Mouse (Mus musculus) left cerebral cortex, postnatal 25 days (tissue): ENCODE results near the gene N4bp3. TPM values are rescaled to one million over a fixed set of nuclear protein-coding genes. Genes with fewer than 3 reads are reported as not detected.
A peak's percentile ranks its signal among the peaks of the same experiment; 100 is the strongest.
"Not testable (repeated sequence)": the region's sequence is repeated elsewhere in the genome, so short reads cannot be mapped to it uniquely, and the experiment has no call there.

Source experiments
- DNase-seq, 2 experiments: peaks; one replicate each; pipeline ENCODE4 v3.0.0; 2022; ENCODE audit warnings: low spot score in 2 of 2, mixed read lengths in 1 of 2
- intact Hi-C: fragments of 180-260 bp; cut with DNase I; formaldehyde crosslinking; loops from one replicate; pipeline ENCODE4 v1.15.1; 2025
- total RNA-seq, 2 experiments: library from RNA; stranded (reverse); gene quantifications; 2 replicates each; pipeline ENCODE4 v1.2.3; 2021

The N4bp3 gene
- total RNA-seq, result 10 to 100 TPM in 1 of 2 experiments, 1 to 10 TPM in 1; 10.0 to 10.8 TPM

- intact Hi-C loops, result loop anchor here (1.0 kb wide), 1 partner anchor 33 kb away; no protein-coding TSS in a partner anchor
- DNase-seq, result no peak
These were observed at the start of gene N4bp3, which contains the start of gene D930048N14Rik for GRCm38 (mm10) chr11:51650691-51651515. Gene N4bp3, minus strand, starts transcription at chr11:51650842. Gene D930048N14Rik, plus strand, starts transcription at chr11:51650954.

- no peak for DNase-seq
- intact Hi-C loops, result no loop called here
These were observed 44.3 kb upstream of the N4bp3 start for GRCm38 (mm10) chr11:51694984-51695383.

GRCm38 (mm10) chr11:51690597-51690996, 40.0 kb upstream of the N4bp3 start:
- DNase-seq, intact Hi-C loops: not testable (repeated sequence)

GRCm38 (mm10) chr11:51689343-51689742, 38.7 kb upstream of the N4bp3 start:
- intact Hi-C loops, result loop anchor here (10.0 kb wide), 1 partner anchor 405 kb away; the partner anchor contains the start of gene Col23a1
- no peak for DNase-seq

GRCm38 (mm10) chr11:51688330-51689328, 38.0 kb upstream of the N4bp3 start, which contains the start of gene 0610009B22Rik:
Gene 0610009B22Rik, minus strand, starts transcription at chr11:51688874.
- peak; percentile 100 for DNase-seq
- intact Hi-C loops, result loop anchor here (10.0 kb wide), 1 partner anchor 404 kb away; the partner anchor contains the start of gene Col23a1

- intact Hi-C loops, result loop anchor here (1.0 to 10.0 kb wide), 2 partner anchors 65 to 397 kb away; partner anchors contain the start of gene Col23a1
- DNase-seq, result no peak
These were observed 31.3 kb upstream of the N4bp3 start for GRCm38 (mm10) chr11:51681976-51682374.

GRCm38 (mm10) chr11:51681324-51681975, 30.8 kb upstream of the N4bp3 start:
- intact Hi-C loops, result loop anchor here (1.0 to 10.0 kb wide), 2 partner anchors 64 to 397 kb away; partner anchors contain the start of gene Col23a1

GRCm38 (mm10) chr11:51679466-51679865, 28.8 kb upstream of the N4bp3 start:
- DNase-seq, result no peak
- intact Hi-C loops, result no loop called here

More at GRCm38 (mm10) chr11:51681324-51681975, 30.8 kb upstream of the N4bp3 start:
- peak; percentile 82 to 88 for DNase-seq

- DNase-seq, result no peak
- intact Hi-C loops, result no loop called here
These were observed 27.2 kb upstream of the N4bp3 start for GRCm38 (mm10) chr11:51677737-51678418.

GRCm38 (mm10) chr11:51675386-51675785, 24.7 kb upstream of the N4bp3 start:
- no peak for DNase-seq
- intact Hi-C loops, result no loop called here

GRCm38 (mm10) chr11:51673291-51673690, 22.6 kb upstream of the N4bp3 start:
- intact Hi-C loops, result no loop called here
- DNase-seq, result no peak

- intact Hi-C loops, result no loop called here
- no peak for DNase-seq
These were observed 20.7 kb upstream of the N4bp3 start for GRCm38 (mm10) chr11:51671376-51671775.

- intact Hi-C loops, result no loop called here
- no peak for DNase-seq
These were observed 20.2 kb upstream of the N4bp3 start for GRCm38 (mm10) chr11:51670846-51671245.

- intact Hi-C loops, DNase-seq: not testable (repeated sequence)
These were observed 14.1 kb upstream of the N4bp3 start for GRCm38 (mm10) chr11:51664747-51665146.

GRCm38 (mm10) chr11:51662632-51663031, 12.0 kb upstream of the N4bp3 start:
- no peak for DNase-seq
- intact Hi-C loops, result no loop called here

GRCm38 (mm10) chr11:51661867-51662365, 11.3 kb upstream of the N4bp3 start:
- DNase-seq, result no peak
- intact Hi-C loops, result no loop called here

- DNase-seq, result peak; percentile 38 to 45
- intact Hi-C loops, result no loop called here
These were observed 8.1 kb upstream of the N4bp3 start for GRCm38 (mm10) chr11:51658705-51659104.

- DNase-seq, result no peak
- intact Hi-C loops, result no loop called here
These were observed 7.6 kb upstream of the N4bp3 start for GRCm38 (mm10) chr11:51658291-51658690.
